Mouse (Mus musculus) ES-Bruce4 (cell line): ENCODE measurements around the gene Nrg3.

Source experiments
- CTCF ChIP-seq: IDR thresholded peaks from one replicate; pipeline ENCODE4 v1.8.1; 2011; ENCODE audit warnings: low read depth, low read length
- POLR2A ChIP-seq: IDR thresholded peaks from one replicate; pipeline ENCODE4 v1.8.1; 2011; ENCODE audit warnings: low read length; ENCODE audit not compliant: insufficient read depth

- no peak for TF ChIP-seq POLR2A
- no peak for TF ChIP-seq CTCF
Observed at GRCm38 (mm10) chr14:38730465-38730864, 742.4 kb downstream of the Nrg3 start.
